Mouse (Mus musculus) embryo, embryonic 10 days (tissue): ENCODE measurements at regions not wholly inside any gene's neighbourhood (a gene's known extent, or its start where the extent isn't known, plus 50 kb on each side); places are given as distances from the start of the nearest gene placed in this dataset.

Experiments used
- DNase-seq: peaks from one replicate; pipeline ENCODE4 v3.0.0-alpha.2; 2015; ENCODE audit warnings: low spot score

DNA sequence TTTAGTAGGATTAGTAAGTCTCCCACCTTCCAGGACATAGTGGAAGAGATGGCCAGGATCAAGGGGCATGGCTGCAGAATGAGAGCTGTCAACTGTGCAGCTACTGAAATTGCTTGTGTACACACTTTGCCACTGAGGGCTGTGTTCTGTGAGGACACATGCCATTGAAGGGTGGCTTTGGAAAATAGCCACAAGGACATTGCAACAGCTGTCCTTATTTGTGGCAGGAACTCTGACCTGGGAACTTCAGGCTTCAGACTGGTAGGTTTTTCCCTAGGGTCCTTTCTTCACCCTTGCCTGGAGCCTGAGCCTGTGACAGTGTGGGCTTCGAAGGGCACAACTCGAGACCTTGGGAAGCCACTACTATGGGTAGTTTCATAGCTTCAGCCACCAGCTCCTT, 64.2 kb upstream of the Ywhaq start:
- DNase-seq: no peak

DNA sequence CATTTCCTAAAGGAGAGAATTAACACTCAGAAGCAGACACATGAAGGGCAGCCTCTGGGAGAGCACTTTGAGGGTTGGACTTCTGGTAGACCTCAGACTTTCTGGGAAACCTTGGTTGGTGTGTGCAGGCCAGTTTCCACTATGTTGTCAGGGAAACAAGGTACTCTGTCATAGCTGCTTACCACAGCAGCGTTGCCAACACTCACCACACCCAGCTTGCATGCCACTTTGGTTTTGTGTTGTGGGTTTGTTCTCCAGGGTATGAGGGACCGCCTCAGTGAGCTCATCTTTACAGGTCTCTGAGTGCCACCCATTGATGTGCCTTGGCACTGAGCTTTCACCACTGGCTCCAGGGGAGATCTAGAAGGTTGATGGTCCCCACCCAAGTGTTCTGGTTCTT, 62.8 kb upstream of the Ywhaq start:
- DNase-seq: no peak

DNA sequence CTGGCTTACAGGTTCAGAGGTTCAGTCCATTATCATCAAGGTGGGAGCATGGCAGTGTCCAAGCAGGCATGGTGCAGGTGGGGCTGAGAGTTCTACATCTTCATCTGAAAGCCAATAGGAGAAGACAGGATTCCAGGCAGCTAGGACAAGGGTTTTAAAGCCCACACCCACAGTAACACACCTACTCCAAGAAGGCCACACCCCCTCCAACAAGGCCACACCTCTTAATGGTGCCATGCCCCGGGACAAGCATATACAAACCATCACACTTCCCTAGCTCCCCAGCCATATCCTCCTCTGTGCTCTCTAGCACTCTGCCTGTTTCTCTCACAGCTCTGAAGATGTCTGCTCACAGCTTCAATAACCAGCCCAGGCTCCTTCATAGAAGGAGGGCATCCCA, 61.8 kb upstream of the Ywhaq start:
- DNase-seq: no peak

GRCm38 (mm10) chr12:21476516-21476915, 59.1 kb upstream of the Ywhaq start:
- no peak for DNase-seq

- DNase-seq: no peak
Observed at GRCm38 (mm10) chr12:21472951-21473710, 55.7 kb upstream of the Ywhaq start.

DNA sequence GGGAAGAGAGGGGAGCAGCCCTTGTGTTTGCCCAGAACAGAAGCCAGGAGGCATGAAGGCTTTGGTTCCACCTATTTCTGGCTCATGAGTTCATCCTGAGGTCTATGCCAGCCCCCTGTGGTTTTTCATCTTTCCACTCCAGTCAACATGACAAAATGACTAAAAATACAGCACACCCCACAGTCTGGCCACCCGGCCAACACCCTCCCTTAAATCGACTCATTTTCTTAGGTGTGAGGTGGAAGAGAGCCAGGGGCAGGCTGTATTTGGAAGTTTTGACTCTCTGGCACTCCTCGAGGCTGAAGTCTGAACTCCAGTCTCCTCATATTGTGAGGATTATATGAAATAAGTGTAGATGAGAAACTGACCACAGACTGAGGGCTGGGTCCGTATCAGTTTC, 55.0 kb upstream of the Ywhaq start:
- no peak for DNase-seq

DNA sequence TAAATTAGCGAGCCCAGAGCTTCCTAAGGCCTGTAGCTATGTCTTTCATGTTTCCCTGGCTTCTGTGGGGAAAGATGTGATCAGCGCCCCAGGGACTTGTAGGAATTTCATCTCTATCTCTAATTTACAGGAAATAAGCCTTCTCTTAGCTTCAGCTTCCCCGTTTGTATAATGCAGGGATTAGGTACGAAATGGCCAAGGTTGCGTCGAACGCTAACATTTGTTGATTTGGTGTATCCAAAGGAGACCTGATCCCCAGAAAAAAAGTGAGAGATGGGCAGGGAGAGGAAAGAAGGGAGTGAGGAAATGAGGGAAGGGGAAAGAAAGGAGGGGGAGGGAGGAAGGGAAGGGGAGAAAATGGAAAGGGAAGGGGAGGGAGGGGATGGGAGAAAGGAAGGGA, 54.5 kb upstream of the Ywhaq start:
- DNase-seq: no peak

GRCm38 (mm10) chr12:21470286-21470685, 52.8 kb upstream of the Ywhaq start:
- DNase-seq: no peak
